Mouse (Mus musculus) midbrain, postnatal 0 days (tissue): ENCODE data around the gene Chst8. TPM values are rescaled to one million over a fixed set of nuclear protein-coding genes. Genes with fewer than 3 reads are reported as not detected.

Experiments
- ATAC-seq: fragments of 200-750 bp; cut with Nextera tagmentation; 2 replicates; pipeline ENCODE4 v1.8.0; 2017; ENCODE audit warnings: moderate number of reproducible peaks, mild to moderate bottlenecking, moderate TSS enrichment, moderate library complexity; ENCODE audit not compliant: low FRiP score
- DNase-seq: peaks from one replicate; pipeline ENCODE4 v3.0.0-alpha.2; 2015; ENCODE audit warnings: low spot score
- H3K27ac ChIP-seq: fragments of 300-500 bp; sonication (generic); 2 replicates; pipeline ENCODE4 v1.5.1; 2014; ENCODE audit warnings: low read depth, mild to moderate bottlenecking, low read length, mixed read lengths
- H3K27me3 ChIP-seq: fragments of 300-500 bp; sonication (generic); 2 replicates; pipeline ENCODE4 v1.6.1; 2014; ENCODE audit warnings: low read length, control low read depth, mixed read lengths; ENCODE audit not compliant: insufficient read depth
- H3K36me3 ChIP-seq: fragments of 300-500 bp; sonication (generic); 2 replicates; pipeline ENCODE4 v1.6.1; 2014; ENCODE audit warnings: low read length, control low read depth, mixed read lengths; ENCODE audit not compliant: insufficient read depth
- H3K4me1 ChIP-seq: fragments of 300-500 bp; sonication (generic); 2 replicates; pipeline ENCODE4 v1.6.1; 2014; ENCODE audit warnings: mild to moderate bottlenecking, control low read depth, antibody characterized with exemption, low read length, mixed read lengths; ENCODE audit not compliant: insufficient read depth
- H3K4me2 ChIP-seq: fragments of 300-500 bp; sonication (generic); 2 replicates; pipeline ENCODE4 v1.6.1; 2014; ENCODE audit warnings: low read depth, mild to moderate bottlenecking, low read length, mixed read lengths; ENCODE audit not compliant: poor library complexity, severe bottlenecking
- H3K4me3 ChIP-seq: fragments of 300-500 bp; sonication (generic); 2 replicates; pipeline ENCODE4 v1.5.1; 2014; ENCODE audit warnings: low read depth, mild to moderate bottlenecking, low read length, moderate library complexity
- H3K9ac ChIP-seq: fragments of 300-500 bp; sonication (generic); replicated peaks from 2 replicates; pipeline ENCODE4 v1.6.1; 2014; ENCODE audit warnings: mild to moderate bottlenecking, low read length, moderate library complexity, mixed read lengths; ENCODE audit not compliant: poor library complexity, severe bottlenecking
- H3K9me3 ChIP-seq: fragments of 300-500 bp; sonication (generic); 2 replicates; pipeline ENCODE4 v1.6.1; 2016; ENCODE audit warnings: low read length, control low read depth
- CTCF ChIP-seq: IDR thresholded peaks from 2 replicates; pipeline ENCODE4 v1.5.1; 2016; ENCODE audit warnings: antibody characterized with exemption, mild to moderate bottlenecking
- WGBS: fragments of 180-500 bp; shearing (Covaris S2); extraction: QIAGEN DNeasy Blood & Tissue Kit; methylation state at CpG from one replicate; pipeline ENCODE4 v1.1.7; 2014; 5-methylcytosine and 5-hydroxymethylcytosine counted together
- polyA plus RNA-seq: library from polyadenylated mRNA; unstranded; fragments of >200 nt; fragmentation: Nextera tagmentation; extraction: Ambion mirVana; gene quantifications from 2 replicates; pipeline ENCODE4 v1.2.1, GENCODE M21; 2015
- total RNA-seq: library from RNA; depleted of rRNA; stranded (reverse); fragments of >200 nt; gene quantifications from 2 replicates; pipeline ENCODE4 v1.2.3, GENCODE M21; 2014

Chst8 gene
- total and polyA plus RNA-seq, 2 experiments from 2014 or later = 16.2 to 20.1 TPM

GRCm38 (mm10) chr7:34798441-34799403, 13.8 kb downstream of the Chst8 start:
- Histone ChIP-seq H3K9me3 (no peaks in the 10 kb centered on the region), H3K27me3 (no peaks in the 10 kb centered on the region), H3K4me2 (0 out of 2 replicates have a peak overlapping the region, but pooled peaks have one; percentile 12), H3K4me1 (peaks cover 10% of the 10 kb centered on the region; the same call in 1 of the 2 replicates), H3K36me3 (no peaks in the 10 kb centered on the region), H3K27ac (0 out of 2 replicates have a peak overlapping the region, but pooled peaks have one; percentile 18), H3K9ac (peak overlapping the region; percentile 13; the same call in 1 of the 2 replicates), H3K4me3 (no peak overlapping the region)
- no peak for TF ChIP-seq CTCF
- peak; percentile 45 for DNase-seq
- ATAC-seq = no peak
- 11% methylated on average over 11 of the region's 11 CpGs for WGBS

GRCm38 (mm10) chr7:34798039-34798438, 14.5 kb downstream of the Chst8 start:
- Histone ChIP-seq H3K4me2 (0 out of 2 replicates have a peak overlapping the region, but pooled peaks have one; percentile 12), H3K9ac (peak overlapping the region; percentile 13; the same call in 1 of the 2 replicates), H3K4me3 (no peak overlapping the region), H3K4me1 (peaks cover 10% of the 10 kb centered on the region; the same call in 1 of the 2 replicates), H3K27ac (0 out of 2 replicates have a peak overlapping the region, but pooled peaks have one; percentile 18), H3K36me3 (no peaks in the 10 kb centered on the region), H3K9me3 (no peaks in the 10 kb centered on the region), H3K27me3 (no peaks in the 10 kb centered on the region)
- DNase-seq (no peak), ATAC-seq (0 out of 2 replicates have a peak, but pooled peaks have one; percentile 23)
- WGBS = 3% methylated on average over 12 of the region's 12 CpGs
- no peak for TF ChIP-seq CTCF

- no peak overlapping the region for H3K27ac ChIP-seq
- WGBS = 80% methylated on average over 7 of the region's 7 CpGs
- no peaks in the 10 kb centered on the region for H3K36me3 ChIP-seq
- no peak for ATAC-seq
- H3K9me3 ChIP-seq = no peaks in the 10 kb centered on the region
- H3K4me1 ChIP-seq = no peaks in the 10 kb centered on the region
- peak; percentile 47 for TF ChIP-seq CTCF
- H3K27me3 ChIP-seq = no peaks in the 10 kb centered on the region
- no peak overlapping the region for H3K4me2 ChIP-seq
- DNase-seq = no peak
- H3K4me3 ChIP-seq = no peak overlapping the region
- H3K9ac ChIP-seq = no peak overlapping the region
Observed at GRCm38 (mm10) chr7:34790459-34790858, 22.1 kb downstream of the Chst8 start.

GRCm38 (mm10) chr7:34787171-34787570, 25.3 kb downstream of the Chst8 start:
- peak; percentile 25; the same call in 1 of the 2 replicates for TF ChIP-seq CTCF
- H3K4me2 ChIP-seq = no peak overlapping the region
- DNase-seq (no peak), ATAC-seq (no peak)
- H3K9me3 ChIP-seq = no peaks in the 10 kb centered on the region
- H3K4me1 ChIP-seq = no peaks in the 10 kb centered on the region
- no peak overlapping the region for H3K9ac ChIP-seq
- H3K27ac ChIP-seq = no peak overlapping the region
- no peak overlapping the region for H3K4me3 ChIP-seq
- H3K27me3 ChIP-seq = no peaks in the 10 kb centered on the region
- H3K36me3 ChIP-seq = no peaks in the 10 kb centered on the region

GRCm38 (mm10) chr7:34785052-34785451, 27.5 kb downstream of the Chst8 start:
- H3K9ac ChIP-seq = no peak overlapping the region; the same call in 1 of the 2 replicates
- H3K4me3 ChIP-seq = no peak overlapping the region
- DNase-seq (no peak), ATAC-seq (no peak)
- no peak overlapping the region for H3K27ac ChIP-seq
- no peaks in the 10 kb centered on the region for H3K27me3 ChIP-seq
- no peaks in the 10 kb centered on the region for H3K9me3 ChIP-seq
- 54% methylated on average over 6 of the region's 6 CpGs for WGBS
- H3K36me3 ChIP-seq = no peaks in the 10 kb centered on the region
- no peak overlapping the region for H3K4me2 ChIP-seq
- no peaks in the 10 kb centered on the region for H3K4me1 ChIP-seq
- no peak for TF ChIP-seq CTCF

- DNase-seq (no peak), ATAC-seq (no peak)
- H3K9ac ChIP-seq = no peak overlapping the region
- no peak overlapping the region for H3K27ac ChIP-seq
- no peaks in the 10 kb centered on the region for H3K36me3 ChIP-seq
- H3K27me3 ChIP-seq = no peaks in the 10 kb centered on the region
- H3K4me1 ChIP-seq = no peaks in the 10 kb centered on the region
- no peak for TF ChIP-seq CTCF
- no peaks in the 10 kb centered on the region for H3K9me3 ChIP-seq
- no peak overlapping the region for H3K4me3 ChIP-seq
- no peak overlapping the region for H3K4me2 ChIP-seq
- 47% methylated on average over 9 of the region's 9 CpGs for WGBS
Observed at GRCm38 (mm10) chr7:34784469-34784868, 28.0 kb downstream of the Chst8 start.
